In genomic region chr7:141439811-141440210, GRCm38 (mm10) we compare ENCODE assay signal across 17 mouse cellular contexts. TPM values are rescaled to one million over a fixed set of nuclear protein-coding genes. Genes with fewer than 3 reads are reported as not detected.
DNase-seq lines count a peak whose midpoint lies in the region; ATAC-seq lines count a peak whose summit lies in the region.
"Had no signal": no experiment of that assay in that cellular context is flagged by ENCODE, and none has a peak within 500 bp of the region (broad histone marks: within the 10 kb centered on the region; RNA-seq: fewer than 3 reads in every experiment).

No protein-coding gene starts in this region.

- H3K4me2 ChIP-seq in midbrain, embryonic 11.5 days: no peak overlapping the region
- no peak overlapping the region for H3K4me2 ChIP-seq in midbrain, embryonic 15.5 days
- H3K4me2 ChIP-seq: embryonic facial prominence, embryonic 12.5 days; forebrain, embryonic 15.5 days; heart, embryonic 13.5 days had no signal

- intact Hi-C loops in gastrocnemius, postnatal 14 days (cut with DNase I; ENCODE audit: low total_unique reads): loop anchor here (5.0 kb wide), 1 partner anchor 33 kb away; no protein-coding TSS in a partner anchor
- intact Hi-C loops in gastrocnemius, postnatal 36 days (cut with DNase I): loop anchor here (2.0 kb wide), 1 partner anchor 31 kb away; no protein-coding TSS in a partner anchor

- ATAC-seq in midbrain, embryonic 11.5 days (ENCODE audit: low FRiP score): no peak
- ATAC-seq in midbrain, embryonic 15.5 days (replicated peaks): no peak
- ATAC-seq: activated CD4-positive, CD25-positive, alpha-beta regulatory T cell, adult 4 months; forebrain, embryonic 15.5 days; hindbrain, postnatal 0 days; Patski had no signal

- 0 out of 2 replicates have a peak, but pooled peaks cover 2% of the 10 kb centered on the region for H3K36me3 ChIP-seq in midbrain, embryonic 11.5 days (ENCODE audit: control insufficient read depth, insufficient read depth, low read length)
- no peaks in the 10 kb centered on the region for H3K36me3 ChIP-seq in midbrain, embryonic 15.5 days (replicated peaks)
- H3K36me3 ChIP-seq: forebrain, embryonic 15.5 days had no signal

- H3K9ac ChIP-seq in midbrain, embryonic 11.5 days (ENCODE audit: low read length): no peak overlapping the region
- no peak overlapping the region for H3K9ac ChIP-seq in midbrain, embryonic 15.5 days
- H3K9ac ChIP-seq: embryonic facial prominence, embryonic 12.5 days; forebrain, embryonic 15.5 days; heart, embryonic 13.5 days had no signal

- peak; percentile 70 for DNase-seq in cerebellum, adult 11-12 months
- DNase-seq in cerebellum, postnatal 4 days (ENCODE audit: low spot score in 2 of 2): no peak
- peak; percentile 3 for DNase-seq in gastrocnemius, postnatal 14 days
- no peak for DNase-seq in gastrocnemius, postnatal 36 days
- DNase-seq in midbrain, embryonic 11.5 days (ENCODE audit: low spot score, missing footprints): peak; percentile 35
- peak; percentile 72 for DNase-seq in cerebellum, adult 9-11 months
- DNase-seq in layer of hippocampus, adult 11-12 months (ENCODE audit: low spot score): no peak
- DNase-seq: adrenal gland, postnatal 14 days; gastrocnemius, postnatal 25 days had no signal

- WGBS in midbrain, embryonic 11.5 days: 93% methylated on average over 11 of the region's 11 CpGs
- WGBS in midbrain, embryonic 15.5 days: 96% methylated on average over 11 of the region's 11 CpGs

- H3K9me3 ChIP-seq in midbrain, embryonic 11.5 days (ENCODE audit: control insufficient read depth, low read length): no peaks in the 10 kb centered on the region
- H3K9me3 ChIP-seq in midbrain, embryonic 15.5 days: no peaks in the 10 kb centered on the region
- H3K9me3 ChIP-seq: embryonic facial prominence, embryonic 12.5 days; forebrain, embryonic 15.5 days; heart, embryonic 13.5 days had no signal

- peaks cover 30% of the 10 kb centered on the region for H3K4me1 ChIP-seq in midbrain, embryonic 11.5 days (ENCODE audit: control insufficient read depth, insufficient read depth, low read length)
- H3K4me1 ChIP-seq in midbrain, embryonic 15.5 days: peaks cover 45% of the 10 kb centered on the region

- H3K27ac ChIP-seq in midbrain, embryonic 11.5 days (ENCODE audit: low read depth, low read length): no peak overlapping the region
- H3K27ac ChIP-seq in midbrain, embryonic 15.5 days: no peak overlapping the region
- H3K27ac ChIP-seq: embryonic facial prominence, embryonic 12.5 days; forebrain, embryonic 15.5 days; heart, embryonic 13.5 days; hindbrain, postnatal 0 days had no signal

- no peaks in the 10 kb centered on the region for H3K27me3 ChIP-seq in midbrain, embryonic 11.5 days (ENCODE audit: control insufficient read depth, insufficient read depth, low read length)
- H3K27me3 ChIP-seq in midbrain, embryonic 15.5 days (replicated peaks): no peaks in the 10 kb centered on the region
- H3K27me3 ChIP-seq: embryonic facial prominence, embryonic 12.5 days; forebrain, embryonic 15.5 days; heart, embryonic 13.5 days; Patski had no signal

- H3K4me3 ChIP-seq in midbrain, embryonic 11.5 days (ENCODE audit: low read depth, low read length): no peak overlapping the region
- no peak overlapping the region for H3K4me3 ChIP-seq in midbrain, embryonic 15.5 days
- H3K4me3 ChIP-seq: embryonic facial prominence, embryonic 12.5 days; forebrain, embryonic 15.5 days; heart, embryonic 13.5 days had no signal

RNA-seq across cellular contexts. Expression of gene Slc25a22, which starts 2.1 kb away (rescaled TPM):
- 10 to 100 TPM; 14.8 to 32.4 TPM for total RNA-seq in gastrocnemius, postnatal 14 days (2021)
- 10 to 100 TPM; 15.6 to 38.4 TPM for total RNA-seq in gastrocnemius, postnatal 36 days (2021)
- 31.2 and 31.9 TPM in 2 replicates for polyA plus RNA-seq in midbrain, embryonic 11.5 days (2014; fragmentation: Nextera tagmentation; extraction: Ambion mirVana)
- polyA plus RNA-seq in midbrain, embryonic 15.5 days (2015; fragmentation: Nextera tagmentation; extraction: Ambion mirVana): 109 and 120 TPM in 2 replicates

RNA-seq across cellular contexts. Expression of gene Pidd1, which starts 4.0 kb away (rescaled TPM):
- under 1 TPM; 0.55 to 0.75 TPM for total RNA-seq in gastrocnemius, postnatal 14 days (2021)
- under 1 TPM; 0.15 to 0.18 TPM for total RNA-seq in gastrocnemius, postnatal 36 days (2021)
- polyA plus RNA-seq in midbrain, embryonic 11.5 days (2014; fragmentation: Nextera tagmentation; extraction: Ambion mirVana): 7.4 and 7.8 TPM in 2 replicates
- 3.4 and 3.8 TPM in 2 replicates for polyA plus RNA-seq in midbrain, embryonic 15.5 days (2015; fragmentation: Nextera tagmentation; extraction: Ambion mirVana)

RNA-seq across cellular contexts. Expression of gene Rplp2, which starts 7.4 kb away (rescaled TPM):
- total RNA-seq in gastrocnemius, postnatal 14 days (2021): 100 to 1,000 TPM; 730 to 819 TPM
- total RNA-seq in gastrocnemius, postnatal 36 days (2021): 100 to 1,000 TPM; 466 to 562 TPM
- 891 and 959 TPM in 2 replicates for polyA plus RNA-seq in midbrain, embryonic 11.5 days (2014; fragmentation: Nextera tagmentation; extraction: Ambion mirVana)
- 597 and 636 TPM in 2 replicates for polyA plus RNA-seq in midbrain, embryonic 15.5 days (2015; fragmentation: Nextera tagmentation; extraction: Ambion mirVana)

RNA-seq across cellular contexts. Expression of gene Cend1, which starts 10.5 kb away (rescaled TPM):
- under 1 TPM; 0.47 to 0.82 TPM for total RNA-seq in gastrocnemius, postnatal 14 days (2021)
- total RNA-seq in gastrocnemius, postnatal 36 days (2021): under 1 TPM; 0.20 to 0.39 TPM
- 5.8 and 5.9 TPM in 2 replicates for polyA plus RNA-seq in midbrain, embryonic 11.5 days (2014; fragmentation: Nextera tagmentation; extraction: Ambion mirVana)
- polyA plus RNA-seq in midbrain, embryonic 15.5 days (2015; fragmentation: Nextera tagmentation; extraction: Ambion mirVana): 111 and 113 TPM in 2 replicates
- total RNA-seq: MEL had no signal
- polyA plus RNA-seq: activated CD4-positive, CD25-positive, alpha-beta regulatory T cell, adult 4 months had no signal

RNA-seq across cellular contexts. Expression of gene Pnpla2, which starts 15.2 kb away (rescaled TPM):
- total RNA-seq in gastrocnemius, postnatal 14 days (2021): 100 to 1,000 TPM; 188 to 332 TPM
- 100 to 1,000 TPM; 306 to 361 TPM for total RNA-seq in gastrocnemius, postnatal 36 days (2021)
- 12.7 and 14.0 TPM in 2 replicates for polyA plus RNA-seq in midbrain, embryonic 11.5 days (2014; fragmentation: Nextera tagmentation; extraction: Ambion mirVana)
- 17.7 and 20.1 TPM in 2 replicates for polyA plus RNA-seq in midbrain, embryonic 15.5 days (2015; fragmentation: Nextera tagmentation; extraction: Ambion mirVana)

Comparison
In these comparisons a context has a peak if more than half of its experiments do, and no peak if none do; other contexts are left out.
1. DNase-seq: peak in cerebellum, adult 11-12 months (single experiment), gastrocnemius, postnatal 14 days (single experiment), midbrain, embryonic 11.5 days (single experiment) and cerebellum, adult 9-11 months (single experiment); none in cerebellum, postnatal 4 days (0 of 2), gastrocnemius, postnatal 36 days (0 of 2) and layer of hippocampus, adult 11-12 months (single experiment).